Mouse (Mus musculus) heart, postnatal 0 days (tissue): Measurements from ENCODE around the gene Ccdc149.

ENCODE experiments used
- CTCF ChIP-seq: IDR thresholded peaks from 2 replicates; pipeline ENCODE4 v1.5.1; 2016; ENCODE audit warnings: antibody characterized with exemption, control low read depth, low read depth
- EP300 ChIP-seq: IDR thresholded peaks from 2 replicates; pipeline ENCODE4 v1.6.1; 2016; ENCODE audit warnings: antibody characterized with exemption, low read depth

- TF ChIP-seq CTCF (no peak), EP300 (no peak)
Measured at GRCm38 (mm10) chr5:52411567-52411966, 59.8 kb downstream of the Ccdc149 start.
